Mouse (Mus musculus): ENCODE data around the gene Tunar. TPM values are rescaled to one million over a fixed set of nuclear protein-coding genes. Genes with fewer than 3 reads are reported as not detected.

Tunar gene
- polyA plus RNA-seq, 1 experiment from 2014 or later, result 1.3 TPM

DNA sequence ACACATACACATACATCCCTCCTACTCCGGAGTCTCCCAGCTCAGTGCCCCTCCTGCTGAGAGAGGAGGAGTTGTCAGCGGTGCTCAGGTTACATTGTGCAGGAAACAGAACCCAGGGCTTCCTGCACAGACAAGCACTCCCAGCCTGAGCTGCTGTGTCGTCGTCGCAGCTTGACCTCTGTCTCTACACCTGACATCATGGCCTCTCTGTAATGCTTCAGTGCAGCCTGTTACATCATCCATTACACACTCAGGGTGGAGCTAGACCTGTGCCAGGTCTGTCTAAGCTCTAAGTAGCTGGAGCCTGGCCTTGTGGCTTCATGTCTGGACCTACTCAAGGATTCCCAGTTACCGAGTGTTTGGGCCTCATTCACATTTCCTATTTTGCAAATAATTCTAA is 86.8 kb downstream of the Tunar start:
- DNase-seq (ENCODE audit: low spot score), result no peak

DNA sequence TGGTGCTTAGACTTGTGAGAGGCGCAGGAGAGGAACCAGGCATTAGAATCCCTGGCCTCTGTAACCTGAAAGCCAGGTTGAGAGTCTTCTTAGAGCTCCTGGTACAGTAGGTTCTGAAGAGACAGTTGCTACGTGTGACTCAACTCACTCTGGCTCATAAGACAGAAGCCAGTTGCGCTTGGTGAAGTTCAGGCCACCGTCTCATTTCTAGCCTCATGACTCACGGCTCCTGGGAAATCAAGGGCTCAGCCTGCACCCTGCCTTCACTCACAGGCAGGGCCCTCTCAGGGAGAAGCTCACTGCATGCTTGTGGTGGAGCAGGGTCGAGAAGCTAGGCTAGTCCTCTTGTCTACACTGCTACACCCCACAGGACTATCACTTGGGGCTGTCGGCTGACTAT is 92.9 kb downstream of the Tunar start:
- Histone ChIP-seq H3K4me3 (ENCODE audit: low read depth, low read length) (no peak overlapping the region), H3K27ac (ENCODE audit: low read depth, low read length) (no peak overlapping the region), H3K27me3 (ENCODE audit: control insufficient read depth, insufficient read depth, low read length) (no peaks in the 10 kb centered on the region), H3K36me3 (ENCODE audit: control insufficient read depth, insufficient read depth, low read length) (no peaks in the 10 kb centered on the region), H3K9me3 (ENCODE audit: control insufficient read depth, low read length) (no peaks in the 10 kb centered on the region), H3K9ac (ENCODE audit: low read depth, low read length) (no peak overlapping the region), H3K4me1 (replicated peaks; ENCODE audit: control insufficient read depth, insufficient read depth, low read length) (no peaks in the 10 kb centered on the region), H3K4me2 (replicated peaks; ENCODE audit: low read depth, low read length) (no peak overlapping the region)
- 84% methylated on average over 7 of the region's 7 CpGs for WGBS
- DNase-seq (ENCODE audit: low spot score), result no peak
- ATAC-seq (ENCODE audit: low FRiP score), result no peak

More for the DNA sequence above, 86.8 kb downstream of the Tunar start:
- Histone ChIP-seq H3K4me1 (replicated peaks; ENCODE audit: control insufficient read depth, insufficient read depth, low read length) (no peaks in the 10 kb centered on the region), H3K4me3 (ENCODE audit: low read depth, low read length) (no peak overlapping the region), H3K27ac (ENCODE audit: low read depth, low read length) (no peak overlapping the region), H3K9ac (ENCODE audit: low read depth, low read length) (no peak overlapping the region), H3K9me3 (ENCODE audit: control insufficient read depth, low read length) (no peaks in the 10 kb centered on the region), H3K27me3 (ENCODE audit: control insufficient read depth, insufficient read depth, low read length) (no peaks in the 10 kb centered on the region), H3K36me3 (ENCODE audit: control insufficient read depth, insufficient read depth, low read length) (no peaks in the 10 kb centered on the region), H3K4me2 (replicated peaks; ENCODE audit: low read depth, low read length) (no peak overlapping the region)
- ATAC-seq (ENCODE audit: low FRiP score), result no peak
- 42% methylated on average over 6 of the region's 6 CpGs for WGBS

DNA sequence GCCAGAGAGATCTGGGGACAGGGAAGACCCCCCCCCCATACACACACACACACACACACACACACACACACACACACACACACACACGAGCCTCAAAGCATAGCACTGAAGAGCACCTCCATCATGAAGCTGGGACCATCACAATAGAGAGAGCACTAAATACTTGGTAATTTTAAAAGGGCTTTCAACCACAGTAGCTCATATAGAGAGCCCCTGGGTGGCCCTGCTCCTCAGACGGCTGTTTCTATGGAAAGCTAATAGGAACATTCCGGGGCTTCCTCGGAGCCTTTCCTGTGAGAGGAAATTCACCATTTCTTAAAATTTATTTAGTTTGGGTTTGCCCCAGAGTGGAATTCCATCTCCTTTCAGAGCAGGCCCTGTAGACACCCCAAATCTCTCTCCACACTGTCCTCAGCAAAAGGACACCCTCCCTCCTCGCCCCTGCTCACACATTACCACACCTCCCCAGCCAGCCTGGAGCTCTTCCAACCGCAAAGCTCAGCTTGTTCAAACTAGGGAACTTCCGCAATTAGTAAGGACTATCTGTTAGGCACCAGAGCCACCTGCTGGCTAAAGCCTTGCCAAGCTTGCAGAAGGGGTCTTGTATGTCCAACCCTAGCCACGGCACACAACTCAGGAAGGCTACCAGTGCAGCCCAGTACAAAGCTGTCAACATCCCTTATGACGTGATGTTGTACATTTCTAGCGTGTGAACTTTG is 93.5 kb downstream of the Tunar start:
- Histone ChIP-seq H3K27me3 (ENCODE audit: control insufficient read depth, insufficient read depth, low read length) (no peaks in the 10 kb centered on the region), H3K36me3 (ENCODE audit: control insufficient read depth, insufficient read depth, low read length) (no peaks in the 10 kb centered on the region), H3K4me2 (replicated peaks; ENCODE audit: low read depth, low read length) (no peak overlapping the region), H3K4me1 (replicated peaks; ENCODE audit: control insufficient read depth, insufficient read depth, low read length) (no peaks in the 10 kb centered on the region), H3K9ac (ENCODE audit: low read depth, low read length) (no peak overlapping the region), H3K27ac (ENCODE audit: low read depth, low read length) (no peak overlapping the region), H3K4me3 (ENCODE audit: low read depth, low read length) (no peak overlapping the region), H3K9me3 (ENCODE audit: control insufficient read depth, low read length) (no peaks in the 10 kb centered on the region)
- ATAC-seq (ENCODE audit: low FRiP score) (peak; percentile 57), DNase-seq (ENCODE audit: low spot score) (peak; percentile 78)
- WGBS, result 34% methylated on average over 10 of the region's 10 CpGs

DNA sequence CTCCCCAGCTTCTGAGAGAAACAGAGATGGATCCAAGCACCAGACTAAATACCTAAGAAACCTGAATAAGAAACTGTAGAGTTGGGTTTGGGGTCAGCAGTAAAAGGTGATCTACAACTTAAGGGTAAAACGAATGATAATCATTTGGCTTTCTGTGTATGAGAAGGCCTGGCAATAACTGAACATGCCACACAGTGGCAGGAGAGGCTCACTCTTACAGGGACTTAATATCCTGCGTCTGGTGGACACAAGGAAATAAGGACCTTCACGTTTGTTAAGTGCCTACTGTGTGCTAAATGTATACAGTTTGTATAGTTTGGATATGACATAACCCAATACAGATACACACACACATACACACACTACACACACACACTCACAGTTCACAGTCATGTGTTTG is 98.2 kb downstream of the Tunar start:
- H3K9ac ChIP-seq (ENCODE audit: low read depth, low read length), result no peak overlapping the region
- WGBS, result 65% methylated on average over 3 of the region's 3 CpGs
- H3K27ac ChIP-seq (ENCODE audit: low read depth, low read length), result no peak overlapping the region
- H3K4me1 ChIP-seq (replicated peaks; ENCODE audit: control insufficient read depth, insufficient read depth, low read length), result no peaks in the 10 kb centered on the region
- H3K9me3 ChIP-seq (ENCODE audit: control insufficient read depth, low read length), result no peaks in the 10 kb centered on the region
- no peak for ATAC-seq (ENCODE audit: low FRiP score)
- H3K36me3 ChIP-seq (ENCODE audit: control insufficient read depth, insufficient read depth, low read length), result no peaks in the 10 kb centered on the region
- DNase-seq (ENCODE audit: low spot score), result no peak
- no peaks in the 10 kb centered on the region for H3K27me3 ChIP-seq (ENCODE audit: control insufficient read depth, insufficient read depth, low read length)
- H3K4me2 ChIP-seq (replicated peaks; ENCODE audit: low read depth, low read length), result no peak overlapping the region
- no peak overlapping the region for H3K4me3 ChIP-seq (ENCODE audit: low read depth, low read length)

DNA sequence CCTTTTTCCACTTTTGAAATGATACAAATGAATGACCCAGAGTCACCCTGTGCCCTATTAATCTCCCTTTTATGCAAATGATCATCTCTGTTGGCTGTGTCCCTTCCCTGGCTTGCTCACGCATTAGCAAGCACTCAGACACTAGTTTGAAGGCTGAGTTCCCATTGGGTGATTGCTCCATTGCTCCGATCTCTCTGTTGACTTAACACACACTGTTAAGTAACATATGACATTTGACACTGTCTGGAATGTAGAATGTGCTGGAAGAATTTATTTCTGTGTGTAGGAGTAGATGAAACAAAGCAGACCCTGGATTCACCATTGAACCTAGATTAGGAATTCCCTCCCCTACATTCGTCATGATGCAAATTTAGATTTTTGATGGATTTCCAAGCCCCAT is 99.1 kb downstream of the Tunar start:
- WGBS, result 83% methylated on average over 3 of the region's 3 CpGs
- ATAC-seq (ENCODE audit: low FRiP score) (no peak), DNase-seq (ENCODE audit: low spot score) (no peak)
- Histone ChIP-seq H3K4me3 (ENCODE audit: low read depth, low read length) (no peak overlapping the region), H3K4me1 (replicated peaks; ENCODE audit: control insufficient read depth, insufficient read depth, low read length) (no peaks in the 10 kb centered on the region), H3K27me3 (ENCODE audit: control insufficient read depth, insufficient read depth, low read length) (no peaks in the 10 kb centered on the region), H3K27ac (ENCODE audit: low read depth, low read length) (no peak overlapping the region), H3K4me2 (replicated peaks; ENCODE audit: low read depth, low read length) (no peak overlapping the region), H3K9me3 (ENCODE audit: control insufficient read depth, low read length) (no peaks in the 10 kb centered on the region), H3K36me3 (ENCODE audit: control insufficient read depth, insufficient read depth, low read length) (no peaks in the 10 kb centered on the region), H3K9ac (ENCODE audit: low read depth, low read length) (no peak overlapping the region)

Other genes starting within 250 kb of the Tunar start
- gene Tcl1b2, start 187.9 kb upstream of the Tunar start, polyA plus RNA-seq (2014; fragmentation: Nextera tagmentation; extraction: Ambion mirVana), result not detected in 2 replicates
- not detected in 2 replicates for gene Tcl1b1, start 174.2 kb upstream of the Tunar start, polyA plus RNA-seq (2014; fragmentation: Nextera tagmentation; extraction: Ambion mirVana)
- not detected in 2 replicates for gene Tcl1b5, start 157.5 kb upstream of the Tunar start, polyA plus RNA-seq (2014; fragmentation: Nextera tagmentation; extraction: Ambion mirVana)
- not detected in 2 replicates for gene Tcl1b3, start 142.8 kb upstream of the Tunar start, polyA plus RNA-seq (2014; fragmentation: Nextera tagmentation; extraction: Ambion mirVana)
- not detected in 2 replicates for gene Tcl1b4, start 131.9 kb upstream of the Tunar start, polyA plus RNA-seq (2014; fragmentation: Nextera tagmentation; extraction: Ambion mirVana)
- not detected in 2 replicates for gene Tcl1, start 111.1 kb upstream of the Tunar start, polyA plus RNA-seq (2014; fragmentation: Nextera tagmentation; extraction: Ambion mirVana)
- gene D430019H16Rik, start 120.0 kb downstream of the Tunar start, polyA plus RNA-seq (2014; fragmentation: Nextera tagmentation; extraction: Ambion mirVana), result 9.1 and 13.4 TPM in 2 replicates
- gene Bdkrb2, start 229.4 kb downstream of the Tunar start, polyA plus RNA-seq (2014; fragmentation: Nextera tagmentation; extraction: Ambion mirVana), result 0.12 and 0.45 TPM in 2 replicates

Data from hindbrain, embryonic 11.5 days (tissue).